Mouse (Mus musculus) testis, adult 2 months (tissue): ENCODE results near the gene Ddah1.

ENCODE experiments used
- CTCF ChIP-seq: fragments of 200-500 bp; IDR thresholded peaks from 2 replicates; pipeline ENCODE4 v1.5.1; 2012; ENCODE audit warnings: low read depth, mild to moderate bottlenecking, inconsistent platforms, low read length, moderate library complexity; ENCODE audit not compliant: control insufficient read depth, insufficient read depth, insufficient replicate concordance
- POLR2A ChIP-seq: fragments of 200-500 bp; IDR thresholded peaks from 2 replicates; pipeline ENCODE4 v1.6.1; 2012; ENCODE audit warnings: low read depth, mild to moderate bottlenecking, inconsistent platforms, low read length, moderate library complexity; ENCODE audit not compliant: control insufficient read depth

DNA sequence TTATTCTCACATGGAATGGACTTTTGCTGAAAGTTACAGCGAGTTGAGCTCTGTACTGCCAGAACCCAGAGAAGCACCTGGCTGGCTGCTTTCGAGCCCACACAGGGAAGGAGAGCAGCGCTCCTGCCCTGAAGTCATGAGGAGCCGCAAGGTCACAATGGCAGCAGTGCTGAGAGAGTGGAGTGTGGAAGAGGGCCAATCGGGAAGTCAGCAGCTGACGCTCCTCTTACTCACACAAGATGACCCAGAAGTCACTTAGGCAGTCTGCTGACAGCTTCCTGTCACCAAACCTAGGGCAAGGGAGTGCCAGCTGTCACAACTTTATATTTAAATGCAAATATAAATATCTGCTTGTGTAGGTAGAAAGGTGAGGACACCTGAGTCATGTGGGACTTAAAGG, 154.8 kb downstream of the Ddah1 start:
- TF ChIP-seq CTCF, result no peak
- TF ChIP-seq POLR2A, result no peak
